Mouse (Mus musculus) heart, postnatal 0 days (tissue): ENCODE data around the gene Zgrf1.

Source experiments
- CTCF ChIP-seq: IDR thresholded peaks from 2 replicates; pipeline ENCODE4 v1.5.1; 2016; ENCODE audit warnings: antibody characterized with exemption, control low read depth, low read depth
- EP300 ChIP-seq: IDR thresholded peaks from 2 replicates; pipeline ENCODE4 v1.6.1; 2016; ENCODE audit warnings: antibody characterized with exemption, low read depth

DNA sequence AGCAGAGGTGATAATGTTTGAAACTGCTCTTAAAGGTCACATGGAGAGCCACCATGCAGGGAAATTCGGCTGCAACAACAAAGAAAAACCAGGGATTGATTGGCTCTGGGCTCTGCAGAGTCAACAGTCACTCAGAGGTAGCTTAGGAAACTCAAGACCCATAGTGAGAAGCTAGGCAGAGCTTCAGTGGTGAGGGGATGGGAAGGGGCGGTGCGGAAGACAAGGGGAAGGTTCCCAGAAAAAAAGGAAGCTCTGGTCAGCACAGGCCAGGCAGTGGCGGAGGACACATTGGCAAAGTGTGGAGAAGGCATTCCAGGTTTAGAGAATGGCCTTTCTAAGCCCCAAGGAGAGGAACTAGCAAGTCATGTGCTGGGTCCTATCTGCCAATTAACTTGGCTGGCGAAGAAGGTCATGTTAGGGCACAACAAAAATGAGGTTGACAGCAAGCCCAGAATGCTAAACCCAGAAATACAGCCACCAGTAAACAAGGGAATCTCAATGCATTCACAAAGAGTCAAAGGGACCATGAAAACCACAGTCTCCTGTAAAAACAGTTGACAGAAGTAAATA, 25.7 kb upstream of the Zgrf1 start:
- TF ChIP-seq CTCF, result no peak
- no peak for TF ChIP-seq EP300
